Mouse (Mus musculus): ENCODE measurements around the gene Dap3.

DNA sequence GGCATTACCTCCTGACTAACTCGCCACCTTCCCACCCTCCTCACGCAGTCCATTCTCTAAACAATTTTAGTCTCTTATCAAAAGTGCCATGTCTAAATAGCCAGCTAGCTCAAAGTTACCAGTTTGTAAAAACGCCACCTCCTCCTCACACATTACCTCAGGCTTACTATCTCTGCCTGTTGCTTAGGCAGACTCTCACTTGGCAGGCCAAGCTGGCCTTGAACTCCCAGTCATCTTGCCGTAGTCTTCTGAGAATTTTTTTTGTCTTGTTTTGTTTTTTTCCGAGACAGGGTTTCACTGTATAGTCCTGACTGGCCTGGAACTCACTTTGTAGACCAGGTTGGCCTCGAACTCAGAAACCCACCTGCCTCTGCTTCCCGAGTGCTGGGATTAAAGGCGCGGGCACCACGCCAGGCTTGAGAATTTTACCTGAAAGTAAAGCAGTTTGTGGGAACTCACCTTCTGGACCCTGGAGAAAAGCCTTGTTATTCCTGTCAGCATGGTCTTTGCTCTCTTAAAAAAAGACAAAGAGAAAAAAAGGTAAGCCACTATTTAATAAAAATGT, 8.6 kb downstream of the Dap3 start:
- TF ChIP-seq CTCF (IDR thresholded peaks at IDR 0.05; ENCODE audit: low read depth) (no peak), EP300 (IDR thresholded peaks at IDR 0.05; ENCODE audit: low read depth) (no peak)

All from liver, embryonic 14.5 days (tissue).